Mouse (Mus musculus) splenic B cell, adult 2 months (primary cell): ENCODE data around the gene Serpinb12.
"Not testable (repeated sequence)": the region's sequence is repeated elsewhere in the genome, so short reads cannot be mapped to it uniquely, and the experiment has no call there.

Source experiments
- DNase-seq: peaks from one replicate; pipeline ENCODE4 v3.0.0-alpha.2; 2011; ENCODE audit warnings: low read depth, low spot score
- H3K27me3 ChIP-seq: 2 replicates; pipeline ENCODE4 v1.6.1; 2012; ENCODE audit warnings: mild to moderate bottlenecking, low read length, moderate library complexity, mixed read lengths; ENCODE audit not compliant: control insufficient read depth, poor library complexity, insufficient read depth, severe bottlenecking
- H3K36me3 ChIP-seq: 2 replicates; pipeline ENCODE4 v1.6.1; 2012; ENCODE audit warnings: mild to moderate bottlenecking, low read length, moderate library complexity, mixed read lengths; ENCODE audit not compliant: control insufficient read depth, poor library complexity, insufficient read depth, severe bottlenecking

Gene Serpinb12

DNA sequence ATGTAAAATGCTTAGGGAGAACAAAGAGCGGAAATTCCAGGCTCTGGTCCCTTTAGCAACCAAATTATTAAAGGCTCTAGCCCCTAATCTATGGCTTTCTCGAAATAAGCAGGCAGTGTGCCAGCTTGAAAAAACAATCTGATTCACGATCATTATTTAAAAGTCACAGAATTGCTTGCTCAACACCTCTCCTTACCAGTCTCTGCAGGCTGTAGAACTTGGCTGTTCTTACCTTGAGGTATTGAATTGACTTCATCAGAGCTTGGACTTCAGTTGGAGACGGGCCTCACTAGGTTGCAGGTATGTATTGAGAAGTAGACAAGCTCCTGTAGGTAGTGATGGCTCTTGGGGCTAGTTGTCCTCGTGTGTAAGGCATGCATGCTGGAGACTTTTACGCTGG, at the start of gene Serpinb12:
Gene Serpinb12 (plus strand): TSS at position 185 of the 400 bp plus-strand sequence.
- no peak for DNase-seq
- Histone ChIP-seq H3K27me3 (no peaks in the 10 kb centered on the region), H3K36me3 (no peaks in the 10 kb centered on the region)

DNA sequence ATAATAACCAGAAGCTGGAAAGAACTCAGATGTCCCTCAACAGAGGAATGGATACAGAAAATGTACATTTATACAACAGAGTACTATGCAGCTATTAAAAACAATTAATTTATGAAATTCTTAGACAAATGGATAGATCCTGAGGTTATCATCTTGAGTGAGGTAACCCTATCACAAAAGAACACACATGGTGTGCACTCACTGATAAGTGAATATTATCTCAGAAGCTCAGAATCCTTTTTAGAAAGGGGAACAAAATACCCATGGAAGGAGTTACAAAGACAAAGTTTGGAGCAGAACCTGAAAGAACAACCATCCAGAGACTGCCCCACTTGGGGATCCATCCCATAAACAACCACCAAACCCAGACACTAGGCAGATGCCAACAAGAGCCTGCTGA, 39.1 kb upstream of the Serpinb12 start:
- DNase-seq, H3K36me3 ChIP-seq, H3K27me3 ChIP-seq: not testable (repeated sequence)

DNA sequence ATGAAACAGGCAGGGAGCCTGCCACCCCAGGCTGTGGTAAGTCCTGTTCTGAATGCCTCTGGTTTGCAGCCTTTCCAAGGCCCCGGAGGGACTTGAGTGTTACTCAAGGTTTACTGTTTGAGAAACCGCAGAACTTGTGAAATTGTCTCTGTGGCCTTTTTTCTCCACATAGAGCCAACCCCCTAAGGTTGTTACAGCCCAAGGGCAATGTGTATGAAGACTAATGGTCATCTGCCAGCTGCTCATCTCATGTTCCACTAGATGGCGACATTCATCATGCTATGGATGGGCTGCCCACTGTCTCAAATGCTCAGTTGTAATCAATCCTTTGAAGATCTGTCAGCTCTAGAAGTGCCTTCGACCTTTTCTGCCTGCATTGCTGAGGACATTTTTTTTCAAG, 32.8 kb upstream of the Serpinb12 start:
- H3K36me3 ChIP-seq, result no peaks in the 10 kb centered on the region
- DNase-seq, result peak; percentile 29

DNA sequence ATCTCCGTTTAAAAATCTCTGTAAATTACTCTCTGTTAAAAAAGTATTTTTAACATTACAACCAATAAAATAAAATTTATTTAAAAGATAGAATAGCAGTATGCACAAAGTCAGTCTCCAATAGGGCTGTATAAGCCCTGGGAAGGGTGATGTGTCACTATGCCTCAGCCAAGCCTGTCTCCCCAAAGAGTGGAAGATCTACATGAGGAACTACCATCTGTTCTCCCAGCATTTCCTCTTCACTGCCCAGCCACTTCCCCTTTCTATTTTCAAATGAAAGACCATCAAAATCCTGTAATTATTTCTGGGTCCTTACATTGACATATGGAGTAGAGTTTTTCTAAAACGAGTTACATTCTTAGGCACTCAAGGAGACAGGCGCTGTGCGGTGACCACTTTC, 2.3 kb upstream of the Serpinb12 start:
- Histone ChIP-seq H3K27me3 (no peaks in the 10 kb centered on the region), H3K36me3 (no peaks in the 10 kb centered on the region)
- DNase-seq, result peak; percentile 1

More for the DNA sequence above, 32.8 kb upstream of the Serpinb12 start:
- H3K27me3 ChIP-seq, result no peaks in the 10 kb centered on the region

DNA sequence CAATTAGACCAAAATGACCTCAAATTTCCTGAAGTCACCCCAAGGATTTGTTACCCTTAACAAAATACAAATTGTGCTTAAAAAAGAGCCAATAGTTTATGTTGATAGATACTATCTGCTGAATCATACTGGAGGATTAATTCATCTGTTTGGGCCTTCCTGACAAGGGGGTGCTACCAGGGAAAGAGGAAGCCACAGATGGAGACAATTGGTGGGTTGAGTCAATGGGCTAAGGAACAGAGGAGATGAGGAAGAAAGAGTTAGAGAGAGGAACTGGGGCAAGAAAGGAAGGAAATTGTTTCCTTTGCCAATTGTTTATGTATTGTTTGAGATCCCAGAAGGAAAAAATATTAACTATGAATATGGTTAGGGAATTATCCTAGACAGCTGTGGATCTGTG, 591 bp upstream of the Serpinb12 start:
- H3K27me3 ChIP-seq, result no peaks in the 10 kb centered on the region
- H3K36me3 ChIP-seq, result no peaks in the 10 kb centered on the region
- no peak for DNase-seq

DNA sequence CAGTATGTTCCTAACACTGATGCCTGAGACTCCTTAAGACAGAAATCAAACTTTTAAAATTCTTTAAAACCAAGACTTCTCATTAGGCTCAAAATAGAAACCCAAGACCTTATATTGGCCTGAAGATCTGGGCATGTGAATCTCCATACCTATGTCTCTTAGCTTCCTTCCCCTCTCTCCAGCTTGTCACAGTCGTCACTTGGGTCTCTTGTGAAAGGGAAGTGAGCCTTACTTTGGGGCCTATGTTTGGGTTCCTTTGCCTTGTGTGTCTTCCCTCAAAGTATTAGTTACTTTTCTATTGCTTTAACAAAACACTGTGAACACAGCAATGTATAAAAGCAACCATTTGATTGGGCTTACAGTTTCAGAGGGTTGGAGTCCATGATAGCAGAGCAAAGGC, 13.0 kb downstream of the Serpinb12 start:
- Histone ChIP-seq H3K27me3 (no peaks in the 10 kb centered on the region), H3K36me3 (no peaks in the 10 kb centered on the region)
- DNase-seq, result no peak

DNA sequence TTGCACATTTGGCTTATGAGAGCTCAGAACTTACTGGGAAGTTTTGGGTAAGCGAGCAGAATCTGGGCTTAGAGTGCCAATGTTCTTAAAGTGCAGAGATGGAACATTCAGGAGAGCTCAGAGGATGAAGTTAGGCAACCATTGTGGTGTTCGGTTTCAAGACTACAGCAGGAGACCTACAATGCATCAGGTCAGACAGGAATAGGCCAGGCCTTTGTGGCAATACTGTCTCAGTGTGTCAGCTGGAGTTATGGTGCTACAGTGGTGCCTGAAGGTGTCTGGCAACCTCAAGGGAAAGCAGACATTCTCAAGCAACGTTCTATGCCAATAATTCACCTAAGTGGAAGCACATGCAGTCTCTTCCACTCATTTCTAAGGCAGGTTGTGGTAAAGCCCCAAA, 25.7 kb downstream of the Serpinb12 start:
- H3K36me3 ChIP-seq, result no peaks in the 10 kb centered on the region
- no peak for DNase-seq
- no peaks in the 10 kb centered on the region for H3K27me3 ChIP-seq

DNA sequence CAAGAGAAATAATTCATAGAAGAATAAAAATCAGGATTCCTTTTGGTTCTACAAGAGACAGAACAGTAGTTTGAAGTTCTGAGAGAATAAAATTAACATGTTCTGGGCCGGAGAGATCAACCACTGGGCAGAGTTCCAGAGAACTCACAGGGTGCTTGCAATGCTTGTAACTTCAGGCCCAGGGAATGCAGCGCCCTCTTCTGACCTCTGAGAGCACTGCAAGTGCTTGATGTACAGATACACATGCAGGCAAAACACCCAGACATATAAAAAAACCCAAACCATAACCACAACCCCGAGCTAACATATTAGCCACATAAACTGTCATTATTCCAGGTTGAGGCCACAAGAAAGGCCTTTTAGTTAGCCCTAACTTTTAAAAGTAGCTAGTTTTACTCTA, 26.8 kb downstream of the Serpinb12 start:
- no peak for DNase-seq
- Histone ChIP-seq H3K27me3 (no peaks in the 10 kb centered on the region), H3K36me3 (no peaks in the 10 kb centered on the region)

DNA sequence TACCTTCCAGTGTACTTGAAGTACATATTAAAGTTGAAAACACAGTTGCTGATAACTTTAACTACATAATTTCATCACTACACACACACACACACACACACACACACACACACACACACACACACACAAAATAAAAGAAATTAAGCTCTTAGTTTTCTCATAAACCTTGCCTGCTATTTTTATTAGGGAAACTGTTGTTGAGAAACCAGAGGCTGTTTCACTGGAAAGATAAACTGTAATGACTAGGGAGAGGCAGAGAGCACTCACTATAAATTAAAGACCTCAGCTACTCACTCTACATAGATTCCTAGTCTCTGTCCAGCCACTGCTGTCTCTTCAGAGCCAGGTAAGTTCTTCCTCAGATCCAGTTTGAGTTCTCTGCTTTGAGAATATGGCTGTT, 46.4 kb downstream of the Serpinb12 start, which contains the start of gene Serpinb13:
Gene Serpinb13 (plus strand): TSS at position 301 of the 400 bp plus-strand sequence.
- Histone ChIP-seq H3K36me3 (no peaks in the 10 kb centered on the region), H3K27me3 (no peaks in the 10 kb centered on the region)
- no peak for DNase-seq

DNA sequence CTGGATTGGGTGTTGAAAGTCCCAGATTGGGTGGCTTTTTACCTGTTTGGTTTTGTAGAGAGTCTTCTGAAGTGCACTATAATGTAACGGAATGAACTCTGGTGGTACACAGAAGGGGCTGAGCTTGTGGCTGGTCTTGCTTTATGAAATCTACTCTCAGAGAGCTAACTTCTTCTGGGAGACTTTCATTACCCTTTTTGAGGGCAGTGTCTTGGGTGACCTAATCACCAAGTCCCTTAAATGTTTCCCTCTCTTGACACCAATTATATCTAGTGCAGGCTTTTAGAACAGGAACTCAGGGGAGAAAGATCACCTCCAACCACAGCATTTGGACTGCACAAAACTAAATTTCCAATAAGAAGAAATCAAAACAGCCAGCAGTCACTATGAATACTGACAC, 48.8 kb downstream of the Serpinb12 start:
- Histone ChIP-seq H3K36me3 (no peaks in the 10 kb centered on the region), H3K27me3 (no peaks in the 10 kb centered on the region)
- no peak for DNase-seq

DNA sequence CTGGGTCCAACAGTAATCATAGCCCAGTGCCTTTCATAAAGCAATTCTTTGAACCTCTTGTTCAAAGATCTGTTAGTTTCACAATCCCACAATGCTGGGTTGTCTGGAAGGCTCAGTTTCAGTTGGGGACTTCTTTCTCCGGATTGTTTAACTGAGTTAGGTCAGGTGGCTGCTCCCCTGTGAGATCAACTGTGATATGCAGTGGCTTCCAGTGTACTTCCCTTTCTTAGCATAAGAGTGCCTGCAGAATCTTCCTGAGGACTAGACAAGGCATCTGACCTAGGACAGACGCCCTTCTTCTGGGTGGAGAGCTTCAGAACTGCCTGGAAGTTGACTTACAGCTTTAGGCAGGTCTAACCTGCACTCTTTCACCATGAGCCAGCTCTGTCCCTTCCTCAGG, 49.6 kb downstream of the Serpinb12 start:
- no peak for DNase-seq
- Histone ChIP-seq H3K36me3 (no peaks in the 10 kb centered on the region), H3K27me3 (no peaks in the 10 kb centered on the region)

DNA sequence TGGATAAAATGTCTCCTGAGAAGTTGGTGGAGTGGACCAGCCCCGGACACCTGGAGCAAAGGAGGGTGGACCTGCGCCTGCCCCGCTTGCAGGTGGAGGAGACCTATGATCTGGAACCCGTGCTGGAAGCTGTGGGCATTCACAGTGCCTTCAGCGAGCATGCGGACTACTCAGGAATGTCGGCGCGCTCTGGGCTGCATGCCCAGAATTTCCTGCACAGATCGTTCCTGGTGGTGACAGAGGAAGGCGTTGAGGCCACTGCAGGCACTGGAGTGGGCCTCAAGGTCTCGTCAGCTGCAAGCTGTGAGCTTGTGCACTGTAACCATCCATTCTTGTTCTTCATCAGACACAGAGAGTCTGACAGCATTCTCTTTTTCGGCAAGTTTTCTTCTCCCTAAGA, 66.2 kb downstream of the Serpinb12 start:
- DNase-seq, result no peak
- no peaks in the 10 kb centered on the region for H3K36me3 ChIP-seq
- H3K27me3 ChIP-seq, result no peaks in the 10 kb centered on the region

DNA sequence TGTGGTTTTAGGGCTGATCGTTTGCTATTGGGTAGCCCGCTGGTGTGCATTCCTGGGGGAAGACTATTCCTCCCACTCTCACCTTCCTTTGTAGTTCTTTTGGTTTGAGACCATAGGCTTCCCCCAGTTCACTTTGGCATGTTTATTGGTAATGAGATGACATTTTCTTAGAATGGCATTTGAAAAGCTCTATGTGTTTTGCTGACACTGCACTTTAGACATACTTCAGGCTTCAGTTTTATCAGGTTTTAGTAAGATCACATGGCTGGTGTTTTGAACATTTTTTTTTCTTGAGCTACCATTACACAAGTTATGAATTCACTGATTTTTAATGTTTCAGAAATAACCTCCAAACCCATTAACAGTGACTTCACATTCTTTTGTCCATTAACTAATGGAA, 67.5 kb downstream of the Serpinb12 start:
- DNase-seq, result no peak
- Histone ChIP-seq H3K36me3 (no peaks in the 10 kb centered on the region), H3K27me3 (no peaks in the 10 kb centered on the region)

DNA sequence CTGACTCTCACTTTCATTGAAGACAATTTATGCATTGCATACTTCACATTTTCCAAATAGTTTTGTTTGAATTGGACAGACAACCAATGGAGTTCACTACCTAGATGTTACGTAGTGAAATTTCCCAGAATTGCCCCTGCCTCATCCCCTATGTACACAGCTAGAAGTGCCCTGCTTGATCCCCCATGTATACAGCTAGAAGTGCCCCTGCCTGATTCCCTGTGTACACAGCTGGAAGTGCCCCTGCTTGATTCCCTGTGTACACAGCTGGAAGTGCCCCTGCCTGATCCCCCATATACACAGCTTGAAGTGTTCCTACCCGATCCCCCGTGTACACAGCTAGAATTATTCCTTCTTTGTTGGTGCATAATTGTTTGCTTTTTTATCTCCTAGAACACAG, 72.1 kb downstream of the Serpinb12 start:
- Histone ChIP-seq H3K27me3 (no peaks in the 10 kb centered on the region), H3K36me3 (no peaks in the 10 kb centered on the region)
- DNase-seq, result no peak
